Mouse (Mus musculus): Measurements from ENCODE around the gene Ccr1l1. TPM values are rescaled to one million over a fixed set of nuclear protein-coding genes. Genes with fewer than 3 reads are reported as not detected.

The Ccr1l1 gene
- polyA plus RNA-seq, 1 experiment from 2014 or later, result not detected

- H3K36me3 ChIP-seq, result no peaks in the 10 kb centered on the region
- H3K9ac ChIP-seq (replicated peaks), result no peak overlapping the region
- WGBS, result 90% methylated on average over 6 of the region's 6 CpGs
- H3K4me1 ChIP-seq (replicated peaks), result no peaks in the 10 kb centered on the region
- H3K9me3 ChIP-seq, result no peaks in the 10 kb centered on the region
- H3K4me3 ChIP-seq (replicated peaks), result no peak overlapping the region
- H3K4me2 ChIP-seq, result no peak overlapping the region
- ATAC-seq (ENCODE audit: insufficient number of reproducible peaks, insufficient read depth, low FRiP score, low TSS enrichment, low read depth), result no peak
- H3K27me3 ChIP-seq, result no peaks in the 10 kb centered on the region
- no peak overlapping the region for H3K27ac ChIP-seq
Measured at GRCm38 (mm10) chr9:123935346-123935745, 42.9 kb downstream of the Ccr1l1 start.

DNA sequence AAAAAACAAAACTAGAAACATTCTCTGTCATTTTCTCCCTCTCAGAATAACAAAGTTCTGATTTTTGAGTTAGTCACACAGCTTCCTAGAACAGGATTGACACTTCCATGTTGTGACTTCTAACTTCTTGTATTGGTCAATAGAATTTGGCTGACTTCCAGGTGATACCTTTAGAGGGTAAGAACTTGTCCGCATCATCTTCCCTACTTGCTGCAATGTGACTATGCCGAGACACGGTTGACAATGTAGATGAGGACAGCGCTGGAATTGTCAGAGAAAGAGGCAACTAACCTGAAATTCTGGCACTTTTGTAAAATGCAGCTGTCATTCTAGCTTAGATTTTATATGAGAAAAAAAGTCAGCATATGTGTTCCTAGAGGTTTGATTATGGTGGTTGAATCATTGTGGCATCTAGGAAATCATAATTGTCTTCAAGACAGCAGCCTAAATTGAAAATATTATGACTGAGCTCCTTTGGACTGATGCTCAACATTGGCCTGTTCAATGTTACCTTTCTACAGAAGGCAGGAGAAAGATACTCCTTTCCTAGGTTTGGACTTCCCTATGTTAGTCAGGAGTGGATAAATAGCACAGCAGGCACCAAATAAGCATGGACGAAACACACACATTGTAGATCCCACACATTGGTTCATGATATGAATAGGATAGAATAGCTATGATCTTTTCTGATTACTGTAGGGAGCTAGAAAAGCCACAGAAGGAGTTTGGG, 44.3 kb downstream of the Ccr1l1 start:
- H3K27ac ChIP-seq, result no peak overlapping the region
- H3K9ac ChIP-seq (replicated peaks), result no peak overlapping the region
- no peaks in the 10 kb centered on the region for H3K9me3 ChIP-seq
- no peaks in the 10 kb centered on the region for H3K36me3 ChIP-seq
- no peak overlapping the region for H3K4me3 ChIP-seq (replicated peaks)
- WGBS, result 93% methylated on average over 5 of the region's 5 CpGs
- no peak for ATAC-seq (ENCODE audit: insufficient number of reproducible peaks, insufficient read depth, low FRiP score, low TSS enrichment, low read depth)
- H3K4me1 ChIP-seq (replicated peaks), result no peaks in the 10 kb centered on the region
- no peaks in the 10 kb centered on the region for H3K27me3 ChIP-seq
- H3K4me2 ChIP-seq, result no peak overlapping the region

DNA sequence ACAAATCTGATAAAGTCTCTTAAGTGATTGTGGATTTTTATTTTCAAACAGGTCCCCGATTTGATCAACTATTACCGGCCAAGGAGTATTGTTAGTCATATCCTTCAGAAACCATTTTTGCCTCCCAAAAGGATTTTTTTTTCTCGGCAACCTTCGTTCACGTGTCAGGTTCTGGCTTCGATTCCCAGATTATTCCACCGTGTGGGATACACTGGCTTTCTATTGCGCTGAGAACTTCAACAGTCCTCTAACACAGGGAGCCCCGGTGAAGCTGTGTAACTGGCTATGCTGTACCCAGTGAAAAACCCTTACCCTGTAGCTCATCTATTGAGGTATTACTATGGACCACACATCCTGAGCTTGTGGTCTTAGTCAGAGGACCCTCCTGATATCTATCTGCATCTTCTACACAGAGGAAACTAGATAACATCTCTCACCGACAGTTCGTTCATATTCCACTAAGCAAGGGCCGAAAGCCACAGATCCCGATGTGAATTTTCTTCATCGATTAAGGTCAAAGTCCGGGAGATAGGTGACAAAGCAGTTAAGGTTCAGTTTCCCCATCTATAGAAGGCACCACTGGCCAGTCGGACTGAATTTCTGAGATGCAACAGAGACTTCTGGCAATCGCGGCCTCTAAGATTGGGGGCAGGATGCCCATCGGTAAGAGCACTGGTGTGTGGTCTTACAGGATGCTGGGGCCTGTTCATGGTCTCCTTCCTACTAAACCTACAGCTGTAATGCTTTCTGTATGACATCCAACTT, 45.1 kb downstream of the Ccr1l1 start:
- no peak overlapping the region for H3K27ac ChIP-seq
- no peaks in the 10 kb centered on the region for H3K36me3 ChIP-seq
- H3K9ac ChIP-seq (replicated peaks), result no peak overlapping the region
- peaks cover 2% of the 10 kb centered on the region; the same call in 1 of the 2 replicates for H3K4me1 ChIP-seq (replicated peaks)
- no peaks in the 10 kb centered on the region for H3K9me3 ChIP-seq
- H3K27me3 ChIP-seq, result no peaks in the 10 kb centered on the region
- no peak for ATAC-seq (ENCODE audit: insufficient number of reproducible peaks, insufficient read depth, low FRiP score, low TSS enrichment, low read depth)
- WGBS, result 92% methylated on average over 19 of the region's 19 CpGs
- no peak overlapping the region for H3K4me3 ChIP-seq (replicated peaks)
- no peak overlapping the region for H3K4me2 ChIP-seq

GRCm38 (mm10) chr9:123931761-123932700, 46.2 kb downstream of the Ccr1l1 start:
- no peaks in the 10 kb centered on the region for H3K36me3 ChIP-seq
- no peak overlapping the region for H3K4me2 ChIP-seq
- H3K9ac ChIP-seq (replicated peaks), result no peak overlapping the region
- peaks cover 8% of the 10 kb centered on the region; the same call in 1 of the 2 replicates for H3K4me1 ChIP-seq (replicated peaks)
- WGBS, result 62% methylated on average over 6 of the region's 6 CpGs
- no peak overlapping the region for H3K27ac ChIP-seq
- ATAC-seq (ENCODE audit: insufficient number of reproducible peaks, insufficient read depth, low FRiP score, low TSS enrichment, low read depth), result no peak
- H3K9me3 ChIP-seq, result no peaks in the 10 kb centered on the region
- H3K4me3 ChIP-seq (replicated peaks), result no peak overlapping the region
- no peaks in the 10 kb centered on the region for H3K27me3 ChIP-seq

DNA sequence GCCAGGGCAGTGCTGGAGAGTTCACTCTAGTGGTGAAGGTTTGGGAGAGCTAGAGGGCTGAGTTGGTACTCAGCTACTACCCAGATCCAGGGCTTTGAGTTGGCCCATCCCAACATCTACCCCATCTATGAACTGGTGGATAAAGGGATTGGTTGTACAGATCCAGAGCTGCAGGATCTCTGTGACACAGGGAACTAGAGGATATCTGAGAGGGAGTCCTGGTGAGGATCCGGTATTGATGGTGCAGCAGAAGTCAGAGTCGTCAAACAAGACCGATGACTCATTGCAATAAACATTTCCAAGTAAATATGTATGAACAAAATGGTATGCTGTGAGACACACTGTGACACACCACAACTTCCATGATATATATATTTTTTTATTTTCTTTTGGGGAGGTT, 47.3 kb downstream of the Ccr1l1 start:
- H3K36me3 ChIP-seq, result no peaks in the 10 kb centered on the region
- H3K27ac ChIP-seq, result no peak overlapping the region
- ATAC-seq (ENCODE audit: insufficient number of reproducible peaks, insufficient read depth, low FRiP score, low TSS enrichment, low read depth), result no peak
- H3K9me3 ChIP-seq, result no peaks in the 10 kb centered on the region
- no peak overlapping the region for H3K4me2 ChIP-seq
- no peaks in the 10 kb centered on the region for H3K27me3 ChIP-seq
- H3K4me3 ChIP-seq (replicated peaks), result no peak overlapping the region
- WGBS, result 96% methylated on average over 3 of the region's 3 CpGs
- H3K4me1 ChIP-seq (replicated peaks), result peaks cover 10% of the 10 kb centered on the region; the same call in 1 of the 2 replicates
- H3K9ac ChIP-seq (replicated peaks), result no peak overlapping the region

DNA sequence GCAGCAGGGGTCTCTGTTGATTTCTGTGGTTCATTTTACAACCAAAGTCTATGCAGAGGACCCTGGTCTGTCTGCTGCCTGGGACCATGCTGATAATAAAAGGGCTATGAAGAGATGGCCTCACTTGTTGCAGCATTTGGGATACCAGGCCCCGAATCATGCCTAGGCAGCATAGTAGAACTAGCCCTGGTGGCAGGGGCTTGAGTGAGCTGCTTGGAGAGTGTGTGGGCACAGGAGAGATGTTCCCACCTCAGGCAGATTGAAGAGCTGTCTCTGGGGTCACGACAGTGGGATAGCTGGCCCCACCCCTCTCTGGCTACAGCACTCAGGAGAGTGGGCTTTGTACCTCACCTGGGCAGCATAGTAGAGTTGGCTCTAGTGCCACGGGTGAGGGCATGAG, 47.7 kb downstream of the Ccr1l1 start:
- H3K4me3 ChIP-seq (replicated peaks), result no peak overlapping the region
- H3K9me3 ChIP-seq, result no peaks in the 10 kb centered on the region
- peaks cover 15% of the 10 kb centered on the region; the same call in 1 of the 2 replicates for H3K4me1 ChIP-seq (replicated peaks)
- no peak overlapping the region for H3K27ac ChIP-seq
- no peaks in the 10 kb centered on the region for H3K36me3 ChIP-seq
- no peak for ATAC-seq (ENCODE audit: insufficient number of reproducible peaks, insufficient read depth, low FRiP score, low TSS enrichment, low read depth)
- no peak overlapping the region for H3K9ac ChIP-seq (replicated peaks)
- WGBS, result 81% methylated on average over 3 of the region's 3 CpGs
- H3K4me2 ChIP-seq, result no peak overlapping the region
- H3K27me3 ChIP-seq, result no peaks in the 10 kb centered on the region

- Histone ChIP-seq H3K27me3 (no peaks in the 10 kb centered on the region), H3K4me1 (replicated peaks) (peaks cover 15% of the 10 kb centered on the region; the same call in 1 of the 2 replicates), H3K4me3 (replicated peaks) (no peak overlapping the region), H3K27ac (no peak overlapping the region), H3K9me3 (no peaks in the 10 kb centered on the region), H3K36me3 (no peaks in the 10 kb centered on the region), H3K9ac (replicated peaks) (no peak overlapping the region), H3K4me2 (no peak overlapping the region)
- no peak for ATAC-seq (ENCODE audit: insufficient number of reproducible peaks, insufficient read depth, low FRiP score, low TSS enrichment, low read depth)
- WGBS, result 87% methylated on average over 4 of the region's 4 CpGs
Measured at GRCm38 (mm10) chr9:123929936-123930335, 48.3 kb downstream of the Ccr1l1 start.

GRCm38 (mm10) chr9:123928759-123929246, 49.4 kb downstream of the Ccr1l1 start:
- no peak overlapping the region for H3K27ac ChIP-seq
- 46% methylated on average over 8 of the region's 8 CpGs for WGBS
- peaks cover 8% of the 10 kb centered on the region for H3K27me3 ChIP-seq

DNA sequence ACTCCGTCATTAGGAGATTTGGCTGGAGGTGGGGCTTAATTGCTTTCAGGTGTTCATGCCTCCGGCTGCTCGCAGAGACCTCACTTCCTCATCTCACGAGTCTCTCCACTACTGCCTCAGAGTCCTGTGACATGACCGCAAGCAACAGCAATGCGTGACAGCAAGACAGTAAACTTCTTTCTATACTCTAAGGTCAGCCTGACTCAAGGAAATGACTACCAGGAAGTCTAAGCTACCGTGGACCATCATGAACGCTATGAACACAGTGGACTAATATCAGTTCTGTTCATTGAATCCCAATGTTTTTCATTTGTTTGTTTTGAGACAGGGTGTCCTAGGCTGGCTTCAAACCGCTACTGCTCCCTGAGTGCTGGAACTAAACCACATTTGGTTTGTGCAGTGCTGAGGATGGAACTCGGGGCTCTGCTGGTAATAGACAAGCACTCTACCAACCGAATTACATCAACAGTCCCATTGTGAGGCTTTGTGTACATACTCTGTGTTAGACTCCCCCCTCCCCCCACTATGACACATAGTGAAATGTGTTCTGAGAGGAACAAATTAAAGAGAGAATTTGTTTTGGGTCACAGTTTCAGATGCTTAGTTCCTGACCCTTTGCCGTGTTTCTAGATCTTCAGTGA, 50.0 kb downstream of the Ccr1l1 start:
- Histone ChIP-seq H3K4me3 (replicated peaks) (no peak overlapping the region), H3K36me3 (no peaks in the 10 kb centered on the region), H3K27ac (no peak overlapping the region), H3K4me1 (replicated peaks) (peaks cover 20% of the 10 kb centered on the region; the same call in 1 of the 2 replicates), H3K9me3 (peaks cover 3% of the 10 kb centered on the region; the same call in 1 of the 2 replicates), H3K9ac (replicated peaks) (no peak overlapping the region), H3K4me2 (no peak overlapping the region; the same call in 1 of the 2 replicates), H3K27me3 (peaks cover 14% of the 10 kb centered on the region)
- no peak for ATAC-seq (ENCODE audit: insufficient number of reproducible peaks, insufficient read depth, low FRiP score, low TSS enrichment, low read depth)
- 47% methylated on average over 12 of the region's 12 CpGs for WGBS

More at GRCm38 (mm10) chr9:123928759-123929246, 49.4 kb downstream of the Ccr1l1 start:
- Histone ChIP-seq H3K4me1 (replicated peaks) (peaks cover 15% of the 10 kb centered on the region; the same call in 1 of the 2 replicates), H3K9ac (replicated peaks) (no peak overlapping the region), H3K36me3 (no peaks in the 10 kb centered on the region), H3K4me2 (no peak overlapping the region), H3K9me3 (peaks cover 3% of the 10 kb centered on the region; the same call in 1 of the 2 replicates), H3K4me3 (replicated peaks) (no peak overlapping the region)
- ATAC-seq (ENCODE audit: insufficient number of reproducible peaks, insufficient read depth, low FRiP score, low TSS enrichment, low read depth), result no peak

- Histone ChIP-seq H3K4me2 (no peak overlapping the region; the same call in 1 of the 2 replicates), H3K9ac (replicated peaks) (no peak overlapping the region), H3K9me3 (peaks cover 3% of the 10 kb centered on the region; the same call in 1 of the 2 replicates), H3K4me3 (replicated peaks) (no peak overlapping the region), H3K36me3 (no peaks in the 10 kb centered on the region), H3K27ac (no peak overlapping the region), H3K4me1 (replicated peaks) (peaks cover 22% of the 10 kb centered on the region; the same call in 1 of the 2 replicates), H3K27me3 (peaks cover 17% of the 10 kb centered on the region)
- WGBS, result 39% methylated on average over 16 of the region's 16 CpGs
- no peak for ATAC-seq (ENCODE audit: insufficient number of reproducible peaks, insufficient read depth, low FRiP score, low TSS enrichment, low read depth)
Measured at GRCm38 (mm10) chr9:123927281-123927960, 50.8 kb downstream of the Ccr1l1 start.
